Mouse (Mus musculus): ENCODE measurements around the gene Gpr37. TPM values are rescaled to one million over a fixed set of nuclear protein-coding genes. Genes with fewer than 3 reads are reported as not detected.

Gpr37 gene
- polyA plus RNA-seq, 1 experiment from 2014 or later: 5.8 TPM

DNA sequence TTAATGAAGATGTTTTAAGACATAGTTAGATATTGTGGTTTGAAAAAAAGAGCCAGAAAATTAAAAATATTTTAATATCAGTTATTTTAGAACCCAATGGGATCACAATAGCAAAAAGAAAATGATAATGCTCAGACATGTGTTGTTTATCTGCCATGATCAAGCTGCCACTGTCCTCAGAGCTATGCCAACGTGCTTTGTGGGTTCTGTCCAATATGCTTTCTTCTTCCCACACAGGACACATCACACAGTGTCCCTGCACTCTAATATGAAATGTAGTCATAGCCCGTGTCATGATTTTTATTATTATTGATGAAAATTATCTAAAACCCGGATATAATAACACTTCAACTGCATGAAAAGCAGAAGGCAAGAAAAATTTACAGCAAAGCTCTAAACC, 16.7 kb downstream of the Gpr37 start:
- no peak overlapping the region for H3K27ac ChIP-seq (replicated peaks)
- H3K9me3 ChIP-seq: no peaks in the 10 kb centered on the region
- no peak for ATAC-seq (ENCODE audit: low FRiP score, low read depth)
- H3K4me1 ChIP-seq (replicated peaks): no peaks in the 10 kb centered on the region
- 83% methylated on average over 3 of the region's 3 CpGs for WGBS
- no peaks in the 10 kb centered on the region for H3K27me3 ChIP-seq
- no peaks in the 10 kb centered on the region for H3K36me3 ChIP-seq
- no peak overlapping the region for H3K9ac ChIP-seq
- H3K4me2 ChIP-seq: no peak overlapping the region
- no peak overlapping the region for H3K4me3 ChIP-seq

- H3K4me3 ChIP-seq: no peak overlapping the region
- ATAC-seq (ENCODE audit: low FRiP score, low read depth): no peak
- H3K27ac ChIP-seq (replicated peaks): no peak overlapping the region
- H3K4me1 ChIP-seq (replicated peaks): no peaks in the 10 kb centered on the region
- no peaks in the 10 kb centered on the region for H3K36me3 ChIP-seq
- H3K9ac ChIP-seq: no peak overlapping the region
- no peak overlapping the region for H3K4me2 ChIP-seq
- no peaks in the 10 kb centered on the region for H3K27me3 ChIP-seq
- WGBS: 66% methylated on average over 4 of the region's 4 CpGs
- no peaks in the 10 kb centered on the region for H3K9me3 ChIP-seq
Observed at GRCm38 (mm10) chr6:25670150-25670549, 20.4 kb downstream of the Gpr37 start.

DNA sequence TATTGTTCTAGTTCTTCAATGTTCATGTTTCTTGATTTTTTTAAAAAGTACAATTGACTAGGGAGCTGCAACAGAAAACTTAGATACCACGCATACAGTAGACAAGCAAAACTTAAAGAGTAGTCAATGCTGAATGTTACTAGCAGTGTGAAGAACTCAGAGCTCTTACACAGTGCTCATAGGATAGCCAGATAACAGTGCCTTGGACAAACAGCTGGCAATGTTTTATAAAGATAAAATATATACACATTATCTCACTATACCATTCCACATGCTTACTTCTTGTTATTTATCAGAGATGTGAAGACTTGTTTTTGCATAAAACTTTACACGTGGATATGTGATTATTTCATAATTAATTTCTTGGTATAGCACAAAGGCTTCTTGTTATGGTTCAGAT, 26.6 kb downstream of the Gpr37 start:
- Histone ChIP-seq H3K4me3 (no peak overlapping the region), H3K36me3 (no peaks in the 10 kb centered on the region), H3K9me3 (no peaks in the 10 kb centered on the region), H3K27me3 (no peaks in the 10 kb centered on the region), H3K27ac (replicated peaks) (no peak overlapping the region), H3K4me1 (replicated peaks) (no peaks in the 10 kb centered on the region), H3K4me2 (no peak overlapping the region), H3K9ac (no peak overlapping the region)
- no peak for ATAC-seq (ENCODE audit: low FRiP score, low read depth)
- WGBS: 90% methylated on average over 2 of the region's 2 CpGs

- H3K27ac ChIP-seq (replicated peaks): no peak overlapping the region
- no peaks in the 10 kb centered on the region for H3K27me3 ChIP-seq
- WGBS: 56% methylated on average over 3 of the region's 3 CpGs
- no peak overlapping the region for H3K4me2 ChIP-seq
- no peak for ATAC-seq (ENCODE audit: low FRiP score, low read depth)
- no peaks in the 10 kb centered on the region for H3K36me3 ChIP-seq
- H3K4me3 ChIP-seq: no peak overlapping the region
- no peaks in the 10 kb centered on the region for H3K4me1 ChIP-seq (replicated peaks)
- no peak overlapping the region for H3K9ac ChIP-seq
- H3K9me3 ChIP-seq: no peaks in the 10 kb centered on the region
Observed at GRCm38 (mm10) chr6:25659924-25660675, 30.4 kb downstream of the Gpr37 start.

Other genes starting within 250 kb of the Gpr37 start
- 26.9 and 29.1 TPM in 2 replicates for gene Pot1a, start 118.5 kb upstream of the Gpr37 start, polyA plus RNA-seq (2015; fragmentation: Nextera tagmentation; extraction: Ambion mirVana)

Data from hindbrain, embryonic 15.5 days (tissue).